Mouse (Mus musculus): ENCODE data around the gene Chchd10.

The Chchd10 gene

DNA sequence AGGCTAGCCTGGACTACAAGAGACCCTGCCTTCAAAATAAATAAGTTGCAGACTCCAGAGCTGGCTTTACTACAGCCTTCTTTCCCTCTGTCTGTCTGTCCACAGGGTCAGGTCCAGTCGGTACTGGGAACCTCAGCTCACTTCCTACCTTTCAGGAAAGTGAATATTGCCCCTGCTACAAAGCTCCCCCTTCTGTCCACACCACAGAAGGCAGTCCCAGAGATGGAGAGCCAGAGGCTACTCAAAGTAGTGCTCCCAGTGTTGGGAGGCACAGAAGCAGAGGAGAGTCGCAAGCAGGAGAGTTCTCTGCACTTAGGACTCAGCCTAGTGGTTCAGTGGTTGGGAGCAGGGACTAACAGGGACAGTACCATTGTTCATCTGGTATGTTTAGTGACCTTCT is 8.6 kb upstream of the Chchd10 start:
- no peak for DNase-seq (ENCODE audit: low spot score)

DNA sequence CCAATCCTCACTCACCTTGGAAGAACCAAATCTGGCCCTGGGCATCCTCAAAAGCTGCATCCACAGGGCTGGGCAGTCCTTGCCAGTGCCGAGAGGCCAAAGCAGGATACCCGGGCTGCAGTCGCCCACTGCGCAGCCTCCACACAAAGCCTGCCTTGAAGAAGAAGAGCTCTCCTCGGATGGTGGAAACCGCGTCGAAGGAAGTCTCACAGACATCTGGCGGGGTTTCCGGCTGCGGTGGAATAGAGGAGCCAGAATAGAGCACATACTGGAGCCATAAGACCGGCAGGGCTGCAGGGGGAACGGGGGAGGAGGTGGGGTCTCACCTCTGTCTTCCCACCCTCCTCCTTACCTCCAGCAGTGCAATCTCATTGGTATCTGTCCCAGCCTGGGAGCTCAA is 6.5 kb upstream of the Chchd10 start:
- no peak for DNase-seq (ENCODE audit: low spot score)

DNA sequence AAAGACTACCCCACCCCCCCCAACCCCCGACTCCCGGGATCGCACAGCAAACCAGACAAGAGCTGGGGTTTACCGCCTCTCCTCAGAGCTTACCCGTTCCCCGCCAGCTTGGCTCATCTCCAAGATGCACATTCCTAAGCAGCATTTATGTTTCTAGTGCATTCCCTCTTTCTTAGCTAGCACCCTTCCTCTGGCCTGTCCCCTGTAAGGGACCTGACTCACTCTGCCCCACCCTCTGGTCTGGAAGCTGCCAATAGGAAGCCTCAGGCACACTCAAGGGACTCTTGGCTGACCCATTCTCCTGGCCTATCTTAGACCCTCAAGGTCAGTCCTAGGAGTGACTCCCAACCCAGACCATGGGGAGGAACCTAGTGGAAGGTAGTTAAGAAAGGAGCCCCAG is 2.6 kb upstream of the Chchd10 start:
- DNase-seq (ENCODE audit: low spot score) = no peak

DNA sequence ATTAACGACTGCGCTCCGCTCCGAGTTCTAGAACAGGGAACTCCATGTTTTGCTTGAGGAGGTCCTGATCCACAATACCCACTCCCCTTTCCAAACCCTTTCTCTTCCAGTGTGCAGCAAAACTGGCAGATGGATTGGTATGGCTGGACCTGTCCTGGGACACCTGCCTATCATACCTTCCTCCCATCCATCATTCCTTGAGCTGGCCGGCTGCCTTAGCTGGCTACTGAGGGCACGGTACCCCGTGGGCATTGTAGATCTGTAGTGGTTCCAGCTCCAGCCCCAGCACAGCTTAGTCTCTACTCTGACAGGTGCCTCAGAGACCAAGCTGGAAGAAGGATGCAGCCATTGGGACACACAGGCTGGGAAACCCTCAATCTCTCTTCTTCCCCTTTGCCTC is 1.6 kb upstream of the Chchd10 start:
- no peak for DNase-seq (ENCODE audit: low spot score)

DNA sequence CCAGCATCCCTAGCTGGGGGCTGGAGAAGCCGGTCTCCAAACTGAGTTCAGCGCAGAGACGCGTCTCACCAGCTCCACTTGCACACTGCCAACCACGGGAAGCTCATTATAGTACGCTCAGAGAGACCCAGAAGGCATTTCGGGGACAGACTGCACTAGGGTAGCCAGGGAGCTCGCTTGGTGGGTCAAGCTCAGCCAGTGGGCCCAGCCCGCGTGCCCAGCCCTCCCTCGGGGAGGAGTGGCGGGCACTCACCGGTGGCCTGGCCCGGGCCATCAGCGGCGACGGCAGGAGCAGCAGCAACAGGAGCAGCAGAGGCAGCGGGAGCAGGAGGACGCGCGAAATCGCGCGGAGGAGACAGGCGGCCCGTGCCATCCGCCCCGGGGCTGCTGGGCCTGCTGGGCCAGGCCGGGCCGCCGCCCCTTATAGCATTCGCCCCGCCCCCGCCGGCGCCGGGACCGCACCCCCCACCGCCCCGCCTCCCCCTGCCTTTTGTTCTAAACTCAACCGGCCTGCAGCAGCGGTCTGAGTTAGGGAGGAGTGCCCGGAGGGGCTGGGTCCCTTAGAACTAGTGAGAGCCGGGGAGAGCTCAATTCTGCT is 750 bp upstream of the Chchd10 start:
- DNase-seq (ENCODE audit: low spot score) = peak; percentile 80

DNA sequence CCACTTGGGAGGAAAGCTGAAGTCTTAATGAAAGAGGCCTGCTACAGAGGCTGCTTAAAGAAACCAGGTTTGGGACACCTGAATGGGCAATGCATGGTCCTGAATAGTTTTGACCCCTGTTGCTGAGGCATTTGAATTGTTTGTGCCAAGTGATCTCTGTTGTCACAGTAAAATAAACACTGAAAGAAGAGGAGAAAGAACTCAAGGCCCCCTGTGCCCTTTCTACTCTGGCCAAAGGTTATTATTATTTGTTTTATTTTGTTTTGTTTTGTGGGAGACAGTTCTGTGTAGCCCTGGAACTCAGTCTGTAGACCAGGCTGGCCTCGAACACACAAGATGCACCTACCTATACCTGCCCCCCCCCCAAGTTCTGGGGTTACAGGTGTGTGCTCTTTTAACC is 2.1 kb downstream of the Chchd10 start:
- DNase-seq (ENCODE audit: low spot score) = no peak

DNA sequence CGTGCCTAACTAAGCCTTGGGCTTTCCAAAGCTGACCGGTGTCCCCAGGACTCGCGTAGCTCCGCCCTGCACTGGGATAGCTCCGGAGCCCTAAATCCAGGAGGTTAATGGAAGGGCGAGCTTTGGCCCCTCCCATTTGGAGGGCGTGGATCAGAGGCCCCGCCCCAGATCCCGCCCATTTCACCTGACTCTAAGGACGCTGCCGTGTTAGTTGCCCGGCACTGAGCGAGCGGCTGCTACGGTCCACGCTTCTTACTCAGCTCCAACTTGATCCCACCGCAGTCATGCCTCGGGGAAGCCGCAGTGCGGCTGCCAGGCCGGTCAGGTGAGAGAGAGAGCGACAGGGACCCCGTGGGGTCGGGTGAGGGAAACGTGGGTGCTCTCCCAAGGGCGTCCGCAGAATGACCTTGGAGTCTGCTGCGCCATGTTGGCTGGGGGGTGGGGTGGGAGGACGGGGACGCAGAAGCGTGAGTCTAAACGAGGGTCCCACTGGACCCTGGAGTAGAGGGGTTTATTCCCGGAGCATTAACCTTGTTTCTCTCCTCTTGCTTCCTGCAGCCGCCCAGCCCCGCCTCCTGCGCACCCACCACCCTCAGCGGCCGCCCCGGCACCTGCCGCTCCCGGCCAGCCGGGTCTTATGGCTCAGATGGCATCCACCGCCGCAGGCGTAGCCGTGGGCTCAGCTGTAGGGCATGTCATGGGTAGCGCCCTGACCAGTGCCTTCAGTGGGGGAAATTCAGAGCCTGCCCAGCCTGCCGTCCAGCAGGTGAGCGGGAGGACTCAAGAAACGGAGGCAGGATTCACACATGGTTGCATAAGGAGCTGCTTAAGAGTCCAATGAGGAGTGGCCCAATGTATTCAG is 3.0 kb downstream of the Chchd10 start, which contains the start of gene Mmp11:
Gene Mmp11, minus strand, starts transcription at position 817 of the 862 bp plus-strand sequence.
- peak; percentile 79 for DNase-seq (ENCODE audit: low spot score)

DNA sequence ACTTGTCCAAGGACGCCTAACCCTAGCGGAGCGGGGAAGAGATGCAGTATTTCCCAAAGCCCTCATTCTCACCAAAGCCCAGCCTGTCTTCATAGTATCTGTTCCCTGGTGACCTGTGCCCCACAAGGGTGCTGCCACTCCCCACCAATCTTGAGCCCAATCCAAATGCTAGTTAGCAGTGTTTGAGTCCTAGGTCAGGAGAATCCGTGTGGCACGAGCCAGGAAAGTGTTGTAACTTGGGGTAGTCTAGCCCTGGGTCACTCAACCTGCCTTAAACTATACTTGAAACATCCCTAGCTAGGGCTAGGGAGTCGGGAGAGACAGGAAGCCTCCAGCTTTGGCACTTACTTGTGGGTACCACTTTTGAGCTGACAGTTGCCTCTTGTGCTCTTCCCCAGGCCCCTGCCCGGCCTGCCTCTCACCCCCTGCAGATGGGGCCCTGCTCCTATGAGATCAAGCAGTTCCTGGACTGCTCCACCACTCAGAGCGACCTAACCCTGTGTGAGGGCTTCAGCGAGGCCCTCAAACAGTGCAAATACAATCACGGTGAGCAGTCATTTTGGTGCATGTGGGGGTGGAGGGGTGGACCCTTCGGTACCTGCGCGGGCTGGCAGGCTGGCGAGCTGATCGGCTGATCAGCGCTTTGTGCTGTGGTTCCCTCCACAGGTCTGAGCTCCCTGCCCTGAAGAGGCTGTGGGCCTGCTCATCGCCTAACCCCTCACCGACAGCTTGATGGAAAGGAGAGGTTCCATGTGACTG is 4.2 kb downstream of the Chchd10 start:
- DNase-seq (ENCODE audit: low spot score) = no peak

DNA sequence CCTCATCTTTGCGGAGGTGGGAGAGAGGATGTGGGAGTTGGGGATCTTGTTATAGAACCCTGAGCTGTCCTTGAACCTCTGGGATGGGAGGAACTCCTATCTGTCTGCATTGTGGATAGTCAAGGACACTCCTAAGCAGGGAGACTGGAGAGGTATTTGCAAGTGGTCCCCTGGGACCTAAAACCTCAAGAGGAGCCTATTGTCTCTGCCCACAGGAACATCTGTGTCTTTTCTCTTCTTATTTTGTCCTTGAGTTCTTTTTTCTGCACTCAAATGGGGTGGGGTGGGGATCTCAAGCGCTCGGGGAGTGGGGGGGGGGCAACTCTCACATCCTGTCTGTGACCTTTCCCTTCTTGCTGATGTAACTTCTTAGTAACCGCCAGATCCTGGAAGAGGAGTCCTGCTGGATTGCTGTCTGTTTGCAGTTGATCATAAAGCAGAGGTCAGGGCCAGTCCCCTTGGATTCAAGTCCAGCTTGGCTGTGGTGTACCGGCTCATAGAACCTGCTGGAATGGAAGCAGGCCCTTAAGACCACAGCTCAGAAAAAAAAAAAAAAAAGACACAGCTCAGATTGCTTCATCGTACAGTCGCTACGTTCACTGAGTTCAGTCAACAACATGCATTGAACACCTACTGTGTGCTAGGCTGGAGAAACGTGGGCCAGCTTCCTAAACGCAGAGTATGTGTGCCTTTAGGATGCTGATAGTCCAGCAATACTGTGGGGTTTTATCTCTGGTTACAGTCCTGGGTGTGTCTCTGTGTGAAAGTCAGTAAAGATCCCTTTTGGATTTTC is 5.1 kb downstream of the Chchd10 start:
- DNase-seq (ENCODE audit: low spot score) = no peak

DNA sequence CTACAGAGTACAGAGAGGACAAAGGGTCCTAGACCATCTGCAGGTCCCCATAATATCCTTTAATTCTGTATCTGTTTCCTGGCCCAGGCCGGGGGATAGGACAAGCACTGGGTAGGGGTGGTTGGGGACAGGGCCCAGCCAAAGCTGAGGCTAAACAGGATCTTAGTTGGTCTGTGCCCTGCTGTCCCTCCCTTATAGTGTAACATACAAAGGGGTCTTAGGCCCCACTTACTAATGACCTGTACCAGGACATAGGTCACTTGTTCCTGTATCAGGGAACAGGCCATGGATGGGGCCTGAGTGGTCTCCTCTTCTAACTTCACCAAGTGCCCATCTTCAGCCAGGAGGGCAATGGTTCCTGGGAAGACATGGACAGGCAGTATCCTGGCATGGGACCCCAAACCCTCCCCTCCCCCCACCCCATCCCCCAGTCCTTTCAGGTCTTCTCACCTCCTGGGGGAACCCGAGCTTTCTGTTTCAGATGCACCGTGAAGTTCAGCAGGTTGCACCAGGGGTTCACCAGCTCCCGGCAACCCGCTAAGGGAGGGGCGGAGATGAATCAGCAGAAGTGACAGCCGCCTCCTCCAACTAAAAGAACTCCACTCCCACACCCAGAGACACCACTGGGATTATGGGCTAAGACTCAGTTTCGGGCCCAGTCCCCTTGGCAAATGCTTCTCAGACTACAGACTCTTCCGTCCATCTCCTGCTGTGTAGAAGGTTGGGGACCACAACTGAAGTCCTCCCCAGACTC is 6.7 kb downstream of the Chchd10 start:
- DNase-seq (ENCODE audit: low spot score) = no peak

DNA sequence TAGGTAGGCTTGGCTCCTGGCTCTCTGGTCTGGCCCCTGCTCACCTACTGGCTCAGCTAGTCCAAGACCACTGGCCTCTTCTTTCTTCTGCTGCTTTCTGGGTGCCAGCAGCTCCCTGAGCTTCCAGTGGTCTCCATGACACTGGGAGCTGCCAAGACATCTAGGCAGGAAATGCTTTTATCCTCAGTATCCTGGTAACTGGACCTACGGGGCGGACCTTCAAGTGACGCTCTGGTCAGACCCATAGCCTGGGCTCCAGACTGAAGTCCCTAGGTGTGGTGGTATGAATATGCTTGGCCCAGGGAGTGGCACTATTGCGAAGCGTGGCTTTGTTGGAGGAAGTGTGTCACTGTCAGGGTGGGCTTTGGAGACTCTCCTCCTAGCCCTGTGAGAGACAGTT is 7.6 kb downstream of the Chchd10 start, which contains the start of gene Gm867:
Gene Gm867, minus strand, starts transcription at position 153 of the 400 bp plus-strand sequence.
- DNase-seq (ENCODE audit: low spot score) = no peak

DNA sequence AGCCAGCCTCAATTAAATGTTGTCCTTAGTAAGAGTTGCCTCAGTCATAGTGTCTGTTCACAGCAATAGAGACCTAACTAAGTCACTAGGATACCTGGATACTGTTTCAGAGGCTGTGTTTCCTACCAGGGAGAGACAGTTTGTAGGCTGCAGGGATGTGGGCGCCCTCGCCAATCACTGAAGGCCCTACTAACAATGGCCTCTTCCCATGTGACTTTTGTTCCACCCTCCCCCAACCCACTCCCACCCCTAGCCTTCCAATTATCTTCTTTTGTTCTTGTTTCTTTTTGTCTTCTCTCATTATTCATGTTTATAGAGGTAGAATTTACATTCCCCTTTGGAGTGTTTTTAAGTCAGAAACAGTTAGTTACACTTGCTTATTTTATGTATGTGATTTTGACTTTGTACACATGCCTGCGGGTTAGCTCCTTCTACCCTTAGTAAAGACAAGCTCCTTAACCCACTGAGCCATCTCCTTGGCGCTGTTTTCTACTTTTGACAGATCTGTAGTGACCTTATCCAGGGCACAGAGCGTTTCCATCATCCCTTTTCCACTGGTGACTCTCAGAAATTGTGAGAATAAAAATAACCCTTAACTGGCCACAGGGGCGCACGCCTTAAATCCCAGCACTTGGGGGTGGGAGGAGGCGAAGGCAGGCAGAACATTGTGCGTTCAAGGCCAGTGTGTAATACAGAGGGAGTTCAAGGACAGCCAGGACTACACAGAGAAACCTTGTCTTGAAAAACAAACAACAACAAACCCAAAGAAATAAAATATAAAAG is 8.3 kb downstream of the Chchd10 start:
- no peak for DNase-seq (ENCODE audit: low spot score)

DNA sequence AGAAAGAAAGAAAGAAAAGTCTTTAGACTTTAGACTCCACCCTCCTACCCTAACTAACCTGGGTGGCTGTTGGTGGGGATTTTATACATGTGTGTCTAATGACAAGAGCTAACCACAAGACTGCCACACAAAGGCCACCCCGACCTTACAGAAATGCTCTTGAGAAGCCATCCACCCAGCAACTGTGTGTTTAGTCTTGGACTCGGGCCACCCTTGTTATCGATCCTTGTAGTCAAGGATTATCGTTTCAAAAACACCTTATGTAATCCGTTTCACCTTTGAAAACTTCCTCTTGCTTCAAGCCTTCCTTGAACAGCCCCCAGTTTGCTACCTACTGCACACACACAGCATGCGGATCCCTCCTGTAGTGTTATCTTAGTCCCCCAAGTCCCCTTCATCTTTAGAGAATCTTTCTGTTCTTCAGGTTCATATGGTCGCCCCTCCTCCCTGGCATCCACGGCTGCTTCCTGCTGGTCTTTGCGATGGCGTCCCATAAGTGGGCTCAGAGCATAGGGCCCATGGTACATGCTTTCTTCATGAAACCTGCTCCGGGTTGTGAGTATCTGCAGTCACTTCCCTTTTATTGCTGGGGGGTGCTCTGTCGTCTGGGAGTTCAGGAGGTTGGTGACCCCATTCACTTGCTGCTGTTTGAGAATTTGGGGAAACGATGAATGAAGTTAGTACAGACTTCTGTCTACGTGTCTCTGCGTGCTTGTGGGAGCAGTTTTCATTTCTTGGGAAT is 10.0 kb downstream of the Chchd10 start, which contains the start of gene Vpreb3:
Gene Vpreb3, plus strand, starts transcription at position 322 of the 742 bp plus-strand sequence.
- no peak for DNase-seq (ENCODE audit: low spot score)

DNA sequence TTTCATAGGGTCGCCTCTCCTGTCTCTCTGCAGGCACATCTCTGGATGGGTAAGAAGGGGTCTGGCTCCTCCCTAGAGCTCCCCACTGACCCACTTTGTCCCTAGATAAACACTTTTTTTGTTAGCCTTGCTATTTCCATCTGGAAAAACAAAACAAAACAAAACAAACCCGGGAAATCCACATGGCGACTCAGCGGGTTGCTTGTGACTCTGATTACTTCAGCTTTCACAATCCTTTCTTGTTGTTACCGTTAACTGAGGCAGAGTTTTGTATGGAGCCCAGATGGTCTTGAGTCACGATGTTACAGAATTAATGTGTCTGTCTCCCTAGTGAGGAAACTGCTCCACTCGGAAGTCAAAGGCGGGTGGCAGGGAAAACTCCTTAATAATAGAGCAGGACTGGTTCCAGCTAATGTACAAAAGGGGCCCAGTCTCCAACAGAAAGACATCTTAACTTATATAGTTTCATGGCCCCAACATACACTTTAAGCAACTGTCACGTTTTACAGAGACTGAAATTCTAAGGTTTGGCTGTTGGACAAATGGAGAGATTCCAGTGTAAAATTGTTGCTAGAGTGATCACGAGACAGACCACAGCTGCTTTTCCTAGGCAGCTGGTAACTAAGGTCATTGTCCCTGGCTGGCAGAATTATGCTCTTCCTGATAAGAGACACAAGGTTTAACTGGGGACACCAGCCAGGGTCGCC is 11.3 kb downstream of the Chchd10 start:
- DNase-seq (ENCODE audit: low spot score) = no peak

DNA sequence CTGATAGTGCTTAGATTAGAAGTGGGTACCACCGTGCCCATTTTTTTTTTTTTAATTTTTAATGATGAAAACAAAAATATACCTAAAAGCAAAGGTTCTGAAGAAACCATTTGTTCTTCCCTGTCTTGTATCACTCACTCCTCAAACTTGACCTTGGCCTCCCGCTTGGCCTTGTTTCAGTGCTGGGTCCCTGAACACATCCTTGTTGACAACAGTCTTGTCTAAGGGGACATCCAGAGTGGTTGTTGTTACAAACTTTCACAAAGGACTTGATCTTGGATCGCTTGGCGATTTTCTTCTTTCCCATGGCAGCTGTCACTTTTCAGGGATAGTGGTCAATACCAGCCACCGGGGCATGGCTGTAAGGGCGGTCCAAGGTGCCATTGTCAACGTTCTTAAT is 12.3 kb downstream of the Chchd10 start:
- no peak for DNase-seq (ENCODE audit: low spot score)

DNA sequence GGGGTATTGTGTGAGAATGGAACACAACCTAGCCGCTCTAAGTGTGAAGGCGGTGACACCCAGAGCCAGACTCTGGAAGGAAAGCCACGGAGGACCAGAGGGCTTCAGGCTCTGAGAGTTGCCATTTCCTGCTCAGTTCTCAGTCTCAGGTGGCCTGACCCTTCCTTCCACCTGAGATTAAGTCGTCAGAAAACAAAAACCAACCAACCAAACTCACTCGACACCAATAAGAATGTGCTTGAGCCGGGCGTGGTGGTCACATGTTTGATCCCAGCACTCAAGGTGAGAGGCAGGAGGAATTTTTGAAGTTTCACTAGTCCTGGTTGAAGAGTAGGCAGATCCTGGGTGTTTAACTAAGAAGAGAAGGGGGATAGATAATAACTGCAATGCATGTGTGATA is 13.0 kb downstream of the Chchd10 start:
- DNase-seq (ENCODE audit: low spot score) = no peak

DNA sequence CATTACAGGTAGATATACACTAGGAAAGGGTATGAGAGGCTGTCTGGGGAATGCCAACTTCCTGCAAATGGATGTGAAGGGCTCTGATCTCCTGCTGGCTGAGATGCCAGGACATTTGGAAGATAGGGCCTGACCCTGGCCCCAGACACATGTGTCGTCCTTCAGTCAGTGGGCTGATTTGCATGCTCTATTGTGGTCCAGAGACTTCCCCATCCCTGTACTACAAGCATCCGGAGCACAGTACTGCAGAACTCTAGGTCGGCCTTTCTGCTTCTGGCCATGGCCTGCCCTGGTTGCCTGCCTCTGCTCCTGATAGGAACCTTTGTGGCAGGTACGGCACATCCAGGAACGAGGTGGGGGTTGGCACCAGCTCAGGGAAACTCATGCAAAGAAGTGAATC is 15.1 kb downstream of the Chchd10 start:
- no peak for DNase-seq (ENCODE audit: low spot score)

DNA sequence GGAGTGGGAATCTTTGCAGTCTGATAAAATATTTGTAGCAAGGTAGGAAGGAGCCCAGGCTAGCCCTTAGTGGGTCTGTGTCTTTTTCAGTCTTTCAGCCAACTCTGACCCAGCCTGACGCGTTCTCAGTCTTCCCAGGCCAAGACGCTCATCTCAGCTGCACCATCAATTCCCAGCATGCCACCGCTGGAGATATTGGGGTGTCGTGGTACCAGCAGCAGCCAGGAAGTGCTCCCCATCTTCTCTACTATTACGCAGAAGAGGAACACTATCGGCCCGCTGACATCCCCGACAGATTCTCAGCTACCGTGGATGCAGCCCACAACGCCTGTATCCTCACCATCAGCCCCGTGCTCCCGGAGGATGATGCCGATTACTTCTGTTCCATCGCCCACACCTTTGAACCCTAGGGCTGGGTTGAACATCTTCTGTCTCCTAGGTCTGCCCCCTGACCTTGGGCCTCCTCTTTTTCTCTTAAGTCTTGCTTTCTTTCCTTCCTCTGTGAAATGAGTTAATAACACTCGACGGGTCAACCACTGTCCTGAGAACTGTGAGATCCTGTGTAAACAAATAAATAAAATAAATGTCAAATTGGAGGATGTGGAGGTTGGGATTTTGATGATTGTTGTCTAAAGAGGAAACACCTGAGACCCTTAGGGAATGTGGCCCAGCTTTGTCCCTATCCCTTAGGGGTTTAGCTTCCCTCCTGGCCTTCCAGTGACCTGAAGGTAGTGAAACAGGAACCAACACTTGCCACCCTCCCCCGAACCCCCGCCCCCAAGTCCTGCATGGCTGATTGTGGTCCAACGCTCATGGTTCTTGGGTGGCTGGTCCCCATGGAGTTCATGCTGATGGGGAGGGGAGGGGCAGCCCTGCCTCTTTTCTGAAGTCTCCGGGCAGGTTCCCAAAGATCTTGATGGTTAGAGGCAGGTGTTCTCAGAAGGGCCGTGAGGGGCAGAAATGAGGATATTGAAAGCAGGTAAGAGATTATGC is 16.4 kb downstream of the Chchd10 start:
- no peak for DNase-seq (ENCODE audit: low spot score)

Data from ovary, postnatal 36 days (tissue).